Mouse (Mus musculus) lung, embryonic 14.5 days (tissue): Measurements from ENCODE around the gene Tyw5. TPM values are rescaled to one million over a fixed set of nuclear protein-coding genes. Genes with fewer than 3 reads are reported as not detected.

Experiments used
- ATAC-seq: fragments of 200-750 bp; cut with Nextera tagmentation; 2 replicates; pipeline ENCODE4 v1.8.0; 2017; ENCODE audit warnings: mild to moderate bottlenecking, moderate TSS enrichment, moderate library complexity; ENCODE audit not compliant: insufficient read depth
- DNase-seq: peaks from one replicate; pipeline ENCODE4 v3.0.0-alpha.2; 2015
- H3K27ac ChIP-seq: fragments of 300-500 bp; sonication (generic); 2 replicates; pipeline ENCODE4 v1.5.1; 2014; ENCODE audit warnings: low read depth, mild to moderate bottlenecking, moderate library complexity
- H3K27me3 ChIP-seq: fragments of 300-500 bp; sonication (generic); 2 replicates; pipeline ENCODE4 v1.6.1; 2014; ENCODE audit warnings: low read length, control low read depth; ENCODE audit not compliant: insufficient read depth
- H3K36me3 ChIP-seq: fragments of 300-500 bp; sonication (generic); 2 replicates; pipeline ENCODE4 v1.6.1; 2014; ENCODE audit warnings: control low read depth; ENCODE audit not compliant: insufficient read depth
- H3K4me1 ChIP-seq: fragments of 300-500 bp; sonication (generic); 2 replicates; pipeline ENCODE4 v1.6.1; 2014; ENCODE audit warnings: antibody characterized with exemption, control low read depth; ENCODE audit not compliant: insufficient read depth
- H3K4me2 ChIP-seq: fragments of 300-500 bp; sonication (generic); 2 replicates; pipeline ENCODE4 v1.6.1; 2014; ENCODE audit warnings: mild to moderate bottlenecking
- H3K4me3 ChIP-seq: fragments of 300-500 bp; sonication (generic); 2 replicates; pipeline ENCODE4 v1.5.1; 2014; ENCODE audit warnings: low read depth, low read length
- H3K9ac ChIP-seq: fragments of 300-500 bp; sonication (generic); 2 replicates; pipeline ENCODE4 v1.6.1; 2014
- H3K9me3 ChIP-seq: fragments of 300-500 bp; sonication (generic); 2 replicates; pipeline ENCODE4 v1.6.1; 2016; ENCODE audit warnings: low read depth, low read length, control low read depth
- CTCF ChIP-seq: IDR thresholded peaks from 2 replicates; pipeline ENCODE4 v1.5.1; 2016; ENCODE audit warnings: antibody characterized with exemption, low read depth
- WGBS: fragments of 180-500 bp; shearing (Covaris S2); extraction: QIAGEN DNeasy Blood & Tissue Kit; methylation state at CpG from one replicate; pipeline ENCODE4 v1.1.7; 2014; 5-methylcytosine and 5-hydroxymethylcytosine counted together
- polyA plus RNA-seq: library from polyadenylated mRNA; unstranded; fragments of >200 nt; fragmentation: Nextera tagmentation; extraction: Ambion mirVana; gene quantifications from 2 replicates; pipeline ENCODE4 v1.2.1, GENCODE M21; 2014

Tyw5 gene
- polyA plus RNA-seq, 1 experiment from 2014 or later = 30.2 TPM

DNA sequence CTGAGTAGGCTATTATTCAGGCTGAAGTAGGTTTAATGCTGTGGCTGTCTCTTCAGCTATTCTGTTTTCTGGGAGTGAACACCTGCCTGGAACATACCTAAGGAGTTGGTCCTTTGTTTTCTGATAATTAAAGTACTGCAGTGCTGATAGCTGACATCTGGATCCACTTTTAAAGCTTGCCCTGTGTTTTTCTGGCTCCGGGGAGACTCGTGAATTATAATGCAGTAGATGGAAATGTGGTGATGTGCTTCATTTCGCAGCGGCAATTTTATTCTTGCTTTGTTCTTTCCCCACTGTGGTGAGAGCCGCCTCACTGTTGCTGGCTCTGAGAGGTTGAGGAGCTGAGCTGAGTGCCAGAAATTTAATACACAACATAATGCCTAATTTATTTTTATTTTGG, 48.4 kb downstream of the Tyw5 start:
- H3K4me1 ChIP-seq = no peaks in the 10 kb centered on the region
- 85% methylated on average over 5 of the region's 5 CpGs for WGBS
- ATAC-seq = no peak
- no peaks in the 10 kb centered on the region for H3K27me3 ChIP-seq
- H3K9ac ChIP-seq = no peak overlapping the region
- no peak for TF ChIP-seq CTCF
- DNase-seq = no peak
- H3K4me2 ChIP-seq = no peak overlapping the region
- no peaks in the 10 kb centered on the region for H3K9me3 ChIP-seq
- H3K36me3 ChIP-seq = no peaks in the 10 kb centered on the region
- H3K27ac ChIP-seq = no peak overlapping the region
- H3K4me3 ChIP-seq = no peak overlapping the region

DNA sequence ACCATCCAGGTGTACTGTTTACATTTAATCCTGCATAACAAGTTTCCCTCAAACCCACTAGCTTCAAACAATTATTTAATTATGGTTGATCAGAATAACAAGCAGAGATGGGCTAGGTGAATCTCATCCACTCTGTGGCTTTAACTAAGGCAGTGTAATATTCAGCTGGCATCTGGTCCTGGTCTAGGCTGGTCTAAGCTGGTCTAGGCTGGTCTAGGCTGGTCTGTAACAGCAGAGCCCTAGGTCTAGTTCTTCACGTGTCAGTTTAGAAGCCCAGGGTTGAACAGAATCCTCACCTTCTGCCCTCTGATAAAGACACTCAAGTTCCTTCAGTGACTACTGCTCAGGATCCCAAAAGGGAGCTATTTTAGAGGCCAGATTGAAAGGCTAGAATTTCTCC, 55.0 kb downstream of the Tyw5 start:
- Histone ChIP-seq H3K27ac (no peak overlapping the region), H3K9me3 (no peaks in the 10 kb centered on the region), H3K9ac (no peak overlapping the region), H3K27me3 (no peaks in the 10 kb centered on the region), H3K36me3 (no peaks in the 10 kb centered on the region), H3K4me1 (no peaks in the 10 kb centered on the region), H3K4me3 (no peak overlapping the region), H3K4me2 (no peak overlapping the region)
- TF ChIP-seq CTCF = no peak
- DNase-seq (no peak), ATAC-seq (no peak)
- WGBS = 48% methylated on average over 1 of the region's 1 CpGs

DNA sequence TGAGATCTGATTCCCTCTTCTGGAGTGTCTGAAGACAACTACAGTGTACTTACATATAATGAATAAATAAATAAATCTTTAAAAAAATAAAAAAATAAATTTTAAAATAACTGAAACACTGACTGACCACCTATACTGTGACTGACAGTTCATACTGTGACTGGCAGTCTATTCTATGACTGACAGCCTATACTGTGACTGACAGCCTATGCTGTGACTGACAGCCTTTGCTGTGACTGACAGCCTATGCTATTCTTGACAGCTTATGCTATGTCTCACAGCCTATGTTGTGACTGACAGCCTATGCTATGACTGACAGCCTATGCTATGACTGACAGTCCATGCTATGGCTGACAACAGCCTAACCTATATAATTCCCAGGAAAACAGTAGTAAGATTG, 59.4 kb downstream of the Tyw5 start:
- Histone ChIP-seq H3K4me3 (no peak overlapping the region), H3K4me1 (no peaks in the 10 kb centered on the region), H3K9ac (no peak overlapping the region), H3K27ac (no peak overlapping the region), H3K9me3 (no peaks in the 10 kb centered on the region), H3K4me2 (no peak overlapping the region), H3K27me3 (no peaks in the 10 kb centered on the region), H3K36me3 (no peaks in the 10 kb centered on the region)
- no peak for TF ChIP-seq CTCF
- DNase-seq (no peak), ATAC-seq (no peak)

DNA sequence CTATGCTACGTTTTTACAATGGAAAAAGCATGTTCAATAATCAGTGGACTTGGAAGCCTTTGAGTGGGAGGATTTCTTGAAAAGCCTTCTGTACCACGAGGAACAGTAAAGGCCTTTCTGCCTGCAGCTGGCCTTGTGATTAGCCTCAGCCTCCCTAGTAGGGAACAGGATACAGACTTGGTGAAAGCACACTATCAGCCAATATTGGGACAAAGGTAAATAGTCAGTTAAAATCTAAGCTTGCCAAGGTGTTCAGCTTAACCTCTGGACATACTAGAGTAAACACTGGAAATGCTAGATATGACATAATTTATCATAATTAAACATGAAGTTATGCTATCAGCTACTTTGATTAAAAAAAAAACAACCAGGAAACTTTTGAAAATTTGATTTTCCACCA, 65.7 kb downstream of the Tyw5 start:
- ATAC-seq (no peak), DNase-seq (no peak)
- H3K9ac ChIP-seq = no peak overlapping the region
- H3K4me2 ChIP-seq = no peak overlapping the region
- no peaks in the 10 kb centered on the region for H3K4me1 ChIP-seq
- H3K27ac ChIP-seq = no peak overlapping the region
- H3K27me3 ChIP-seq = no peaks in the 10 kb centered on the region
- H3K36me3 ChIP-seq = no peaks in the 10 kb centered on the region
- 29% methylated on average over 2 of the region's 2 CpGs for WGBS
- H3K9me3 ChIP-seq = no peaks in the 10 kb centered on the region
- H3K4me3 ChIP-seq = no peak overlapping the region
- TF ChIP-seq CTCF = no peak

DNA sequence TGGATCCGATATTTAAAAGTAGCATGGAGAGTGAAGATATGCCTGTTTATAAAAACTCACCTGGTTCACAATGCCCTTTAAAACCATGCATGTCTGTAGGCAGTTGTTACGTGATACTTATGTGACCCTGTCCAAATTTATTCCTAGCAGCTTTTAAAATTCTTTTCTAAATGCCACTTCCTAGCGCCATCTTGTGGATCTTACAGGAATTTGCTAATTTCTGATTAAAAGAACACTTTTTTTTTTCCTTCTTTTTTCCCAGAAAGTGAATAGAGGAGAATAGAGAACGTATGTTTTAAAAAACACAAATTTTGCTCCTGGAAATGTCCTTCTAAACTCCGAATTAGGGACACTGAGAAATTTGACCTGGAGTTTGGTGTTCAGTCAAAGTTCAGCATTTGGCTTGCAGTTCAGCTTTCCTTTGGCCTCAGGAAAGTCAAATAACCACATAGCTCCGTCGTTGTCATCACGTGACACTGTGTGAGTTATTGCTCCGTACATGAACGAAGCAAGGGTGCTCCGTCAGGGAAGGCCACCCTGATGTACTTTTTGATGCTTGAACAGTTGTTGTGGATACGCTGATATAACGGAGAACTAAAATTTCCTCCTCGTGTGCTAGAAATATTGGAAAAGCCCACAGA, 67.6 kb downstream of the Tyw5 start:
- ATAC-seq = no peak
- peak; percentile 59 for TF ChIP-seq CTCF
- 39% methylated on average over 14 of the region's 14 CpGs for WGBS

More for the DNA sequence above, 67.6 kb downstream of the Tyw5 start:
- no peak overlapping the region for H3K4me3 ChIP-seq
- DNase-seq = peak; percentile 84
- H3K9ac ChIP-seq = no peak overlapping the region
- H3K27ac ChIP-seq = no peak overlapping the region
- H3K36me3 ChIP-seq = no peaks in the 10 kb centered on the region
- H3K4me2 ChIP-seq = no peak overlapping the region
- H3K4me1 ChIP-seq = no peaks in the 10 kb centered on the region
- H3K9me3 ChIP-seq = no peaks in the 10 kb centered on the region
- no peaks in the 10 kb centered on the region for H3K27me3 ChIP-seq

Other genes starting within 250 kb of the Tyw5 start
- gene 1700066M21Rik, start 29.5 kb downstream of the Tyw5 start, polyA plus RNA-seq = 15.8 and 16.5 TPM in 2 replicates
- 17.5 and 18.3 TPM in 2 replicates for gene Maip1, start 773 bp downstream of the Tyw5 start, polyA plus RNA-seq